Mouse (Mus musculus): Measurements from ENCODE around the gene Cldn20.

DNA sequence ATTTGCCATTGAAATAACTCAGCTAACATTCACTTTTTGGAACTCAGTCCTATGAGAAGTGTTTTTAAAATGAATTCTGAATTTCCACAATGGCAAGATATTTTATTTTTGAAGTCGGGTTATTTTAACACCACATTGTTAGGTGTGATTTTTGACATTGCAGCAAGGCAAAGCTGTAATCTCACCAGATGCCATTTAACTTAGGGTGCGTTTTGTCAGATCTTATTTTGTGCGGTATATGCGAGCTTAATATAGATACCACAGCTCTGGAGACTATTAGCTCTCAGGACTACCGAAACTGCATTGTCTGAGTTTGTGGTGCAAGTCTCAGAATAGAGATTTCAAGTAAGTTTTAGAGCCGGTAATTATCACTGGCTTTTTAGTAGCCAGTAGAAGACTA, 32.3 kb upstream of the Cldn20 start:
- TF ChIP-seq MYOG (IDR thresholded peaks at IDR 0.05; ENCODE audit: control insufficient read depth in 1 of 3, insufficient read depth in 1 of 3, insufficient read length in 2 of 3, low read depth in 2 of 3), result no peak
- TF ChIP-seq MYOD1 (IDR thresholded peaks at IDR 0.05; ENCODE audit: control insufficient read depth in 1 of 3, insufficient read length in 2 of 3, low read depth in 2 of 3), result no peak
- no peak for TF ChIP-seq POLR2A (IDR thresholded peaks at IDR 0.05; ENCODE audit: insufficient read length, low read depth)
- TF ChIP-seq CEBPB (IDR thresholded peaks at IDR 0.05; ENCODE audit: insufficient read depth, poor library complexity, severe bottlenecking), result no peak
- no peak for TF ChIP-seq E2F4 (IDR thresholded peaks at IDR 0.05; ENCODE audit: insufficient read depth)
